Mouse (Mus musculus) myocyte (in vitro differentiated cells): Measurements from ENCODE around the gene Stac2.

Source experiments
- MAX ChIP-seq: IDR thresholded peaks from one replicate; pipeline ENCODE4 v1.6.1; 2011; ENCODE audit warnings: low read depth, mild to moderate bottlenecking, control low read depth
- TCF3 ChIP-seq: IDR thresholded peaks from one replicate; pipeline ENCODE4 v1.6.1; 2011; ENCODE audit warnings: low read depth, control low read depth; ENCODE audit not compliant: insufficient read length
- USF1 ChIP-seq: IDR thresholded peaks from one replicate; pipeline ENCODE4 v1.6.1; 2011; ENCODE audit warnings: low read depth, mild to moderate bottlenecking, control low read depth, moderate library complexity

DNA sequence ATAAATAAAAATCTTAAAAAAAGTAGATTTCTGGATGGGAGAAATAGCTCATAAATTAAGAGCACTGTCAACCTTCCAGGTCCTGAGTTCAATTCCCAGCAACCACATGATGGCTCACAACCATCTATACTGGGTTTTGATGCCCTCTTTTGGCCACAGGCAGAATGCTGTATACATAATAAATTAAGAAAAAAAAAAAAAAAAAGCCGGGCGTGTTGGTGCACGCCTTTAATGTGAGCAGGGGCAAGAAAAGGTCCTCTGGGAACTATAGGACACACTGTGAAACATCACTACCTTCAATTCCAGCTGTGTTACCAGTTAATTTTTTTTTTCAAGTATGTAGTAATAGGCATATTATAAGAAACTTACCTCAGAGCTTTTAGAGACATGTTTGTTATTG is 48.1 kb upstream of the Stac2 start:
- TF ChIP-seq MAX = no peak
- no peak for TF ChIP-seq USF1
- TF ChIP-seq TCF3 = no peak
